Mouse (Mus musculus): Measurements from ENCODE around the gene Fth1. TPM values are rescaled to one million over a fixed set of nuclear protein-coding genes. Genes with fewer than 3 reads are reported as not detected.
A peak's percentile ranks its signal among the peaks of the same experiment; 100 is the strongest.

Fth1 gene
- polyA plus RNA-seq, 1 experiment from 2014 or later = 3,783 TPM

GRCm38 (mm10) chr19:9993036-9993656 is 12.7 kb downstream of the Fth1 start:
- Histone ChIP-seq H3K4me1 (ENCODE audit: insufficient read depth, low read depth, low read length) (0 out of 2 replicates have a peak, but pooled peaks cover 6% of the 10 kb centered on the region), H3K9ac (replicated peaks; ENCODE audit: low read depth) (no peak overlapping the region), H3K36me3 (ENCODE audit: insufficient read depth, low read length) (no peaks in the 10 kb centered on the region), H3K27ac (ENCODE audit: low read length) (peak overlapping the region; percentile 26; the same call in 1 of the 2 replicates), H3K27me3 (replicated peaks; ENCODE audit: insufficient read depth, low read length) (no peaks in the 10 kb centered on the region), H3K4me2 (replicated peaks; ENCODE audit: low read depth, low read length) (peak overlapping the region; percentile 46), H3K9me3 (ENCODE audit: low read length) (no peaks in the 10 kb centered on the region), H3K4me3 (ENCODE audit: low read depth, low read length) (peak overlapping the region; percentile 14; the same call in 1 of the 2 replicates)
- DNase-seq (ENCODE audit: low spot score) (peak; percentile 94), ATAC-seq (peak; percentile 91)
- peak; percentile 65 for TF ChIP-seq EP300 (IDR thresholded peaks at IDR 0.05)
- peak; percentile 95 for TF ChIP-seq CTCF (IDR thresholded peaks at IDR 0.05)
- 1% methylated on average over 17 of the region's 17 CpGs for WGBS

- ATAC-seq = no peak
- Histone ChIP-seq H3K27me3 (replicated peaks; ENCODE audit: insufficient read depth, low read length) (no peaks in the 10 kb centered on the region), H3K27ac (ENCODE audit: low read length) (no peak overlapping the region), H3K4me1 (ENCODE audit: insufficient read depth, low read depth, low read length) (0 out of 2 replicates have a peak, but pooled peaks cover 6% of the 10 kb centered on the region), H3K9me3 (ENCODE audit: low read length) (no peaks in the 10 kb centered on the region), H3K4me3 (ENCODE audit: low read depth, low read length) (no peak overlapping the region), H3K4me2 (replicated peaks; ENCODE audit: low read depth, low read length) (no peak overlapping the region), H3K36me3 (ENCODE audit: insufficient read depth, low read length) (no peaks in the 10 kb centered on the region), H3K9ac (replicated peaks; ENCODE audit: low read depth) (no peak overlapping the region)
- WGBS = 73% methylated on average over 12 of the region's 12 CpGs
- DNase-seq (ENCODE audit: low spot score) = no peak
- TF ChIP-seq CTCF (IDR thresholded peaks at IDR 0.05) = no peak
- TF ChIP-seq EP300 (IDR thresholded peaks at IDR 0.05) = no peak
These were observed 17.0 kb downstream of the Fth1 start for GRCm38 (mm10) chr19:9997204-9998062.

GRCm38 (mm10) chr19:9998063-9998416 is 17.6 kb downstream of the Fth1 start:
- DNase-seq (ENCODE audit: low spot score) (no peak), ATAC-seq (no peak)
- H3K9ac ChIP-seq (replicated peaks; ENCODE audit: low read depth) = no peak overlapping the region
- H3K27ac ChIP-seq (ENCODE audit: low read length) = no peak overlapping the region
- WGBS = 53% methylated on average over 2 of the region's 2 CpGs
- no peak overlapping the region for H3K4me3 ChIP-seq (ENCODE audit: low read depth, low read length)
- H3K9me3 ChIP-seq (ENCODE audit: low read length) = no peaks in the 10 kb centered on the region
- no peaks in the 10 kb centered on the region for H3K27me3 ChIP-seq (replicated peaks; ENCODE audit: insufficient read depth, low read length)
- TF ChIP-seq CTCF (IDR thresholded peaks at IDR 0.05) (no peak), EP300 (IDR thresholded peaks at IDR 0.05) (no peak)
- no peak overlapping the region for H3K4me2 ChIP-seq (replicated peaks; ENCODE audit: low read depth, low read length)
- H3K4me1 ChIP-seq (ENCODE audit: insufficient read depth, low read depth, low read length) = 0 out of 2 replicates have a peak, but pooled peaks cover under 1% of the 10 kb centered on the region
- no peaks in the 10 kb centered on the region for H3K36me3 ChIP-seq (ENCODE audit: insufficient read depth, low read length)

GRCm38 (mm10) chr19:9998736-9999486 is 18.5 kb downstream of the Fth1 start:
- Histone ChIP-seq H3K4me3 (ENCODE audit: low read depth, low read length) (no peak overlapping the region), H3K4me1 (ENCODE audit: insufficient read depth, low read depth, low read length) (no peaks in the 10 kb centered on the region), H3K36me3 (ENCODE audit: insufficient read depth, low read length) (no peaks in the 10 kb centered on the region), H3K9me3 (ENCODE audit: low read length) (no peaks in the 10 kb centered on the region), H3K4me2 (replicated peaks; ENCODE audit: low read depth, low read length) (no peak overlapping the region), H3K27me3 (replicated peaks; ENCODE audit: insufficient read depth, low read length) (no peaks in the 10 kb centered on the region), H3K27ac (ENCODE audit: low read length) (no peak overlapping the region), H3K9ac (replicated peaks; ENCODE audit: low read depth) (no peak overlapping the region)
- TF ChIP-seq EP300 (IDR thresholded peaks at IDR 0.05) (no peak), CTCF (IDR thresholded peaks at IDR 0.05) (no peak)
- 56% methylated on average over 13 of the region's 13 CpGs for WGBS
- ATAC-seq = no peak
- DNase-seq (ENCODE audit: low spot score) = no peak

- 19% methylated on average over 3 of the region's 3 CpGs for WGBS
- no peak overlapping the region for H3K9ac ChIP-seq (replicated peaks; ENCODE audit: low read depth)
These were observed 19.9 kb downstream of the Fth1 start for GRCm38 (mm10) chr19:10000330-10000729.

More at GRCm38 (mm10) chr19:10000330-10000729, 19.9 kb downstream of the Fth1 start:
- ATAC-seq (peak; percentile 65; the same call in 1 of the 2 replicates), DNase-seq (ENCODE audit: low spot score) (peak; percentile 74)
- Histone ChIP-seq H3K4me1 (ENCODE audit: insufficient read depth, low read depth, low read length) (no peaks in the 10 kb centered on the region), H3K4me3 (ENCODE audit: low read depth, low read length) (no peak overlapping the region), H3K4me2 (replicated peaks; ENCODE audit: low read depth, low read length) (no peak overlapping the region), H3K27ac (ENCODE audit: low read length) (no peak overlapping the region), H3K36me3 (ENCODE audit: insufficient read depth, low read length) (no peaks in the 10 kb centered on the region), H3K27me3 (replicated peaks; ENCODE audit: insufficient read depth, low read length) (no peaks in the 10 kb centered on the region), H3K9me3 (ENCODE audit: low read length) (no peaks in the 10 kb centered on the region)
- TF ChIP-seq CTCF (IDR thresholded peaks at IDR 0.05) = peak; percentile 92
- no peak for TF ChIP-seq EP300 (IDR thresholded peaks at IDR 0.05)

All from lung, postnatal 0 days (tissue).